Mouse (Mus musculus): ENCODE results near the gene Them7. TPM values are rescaled to one million over a fixed set of nuclear protein-coding genes. Genes with fewer than 3 reads are reported as not detected.

The Them7 gene
- total and polyA plus RNA-seq, 3 experiments, result not detected

GRCm38 (mm10) chr2:105337171-105337875 is 113.2 kb downstream of the Them7 start:
- H3K4me3 ChIP-seq (ENCODE audit: control insufficient read depth in 1 of 2, insufficient read depth in 1 of 2, low read depth in 2 of 2, low read length in 2 of 2), result no peak overlapping the region
- H3K9ac ChIP-seq (ENCODE audit: control insufficient read depth, low read depth, low read length, poor library complexity, severe bottlenecking), result no peak overlapping the region
- H3K27me3 ChIP-seq (ENCODE audit: control insufficient read depth in 1 of 2, insufficient read depth in 2 of 2, low read length in 2 of 2), result peaks cover 0 to 1% of the 10 kb centered on the region in 2 experiments; a peak in 3 of 4 replicates
- H3K9me3 ChIP-seq (replicated peaks; ENCODE audit: insufficient read depth, low read length), result no peaks in the 10 kb centered on the region
- H3K79me2 ChIP-seq (ENCODE audit: control insufficient read depth, insufficient read depth, low read length, poor library complexity), result no peaks in the 10 kb centered on the region
- no peaks in the 10 kb centered on the region for H3K36me3 ChIP-seq (ENCODE audit: control insufficient read depth in 1 of 2, insufficient read depth in 2 of 2, low read length in 2 of 2)
- DNase-seq (ENCODE audit: low read depth, low spot score), result no peak
- no peak overlapping the region for H3K27ac ChIP-seq (ENCODE audit: control insufficient read depth, low read depth, low read length)
- H3K4me1 ChIP-seq (ENCODE audit: control insufficient read depth in 1 of 2, insufficient read depth in 2 of 2, low read length in 2 of 2), result no peaks in the 10 kb centered on the region
- no peak for TF ChIP-seq JUND (IDR thresholded peaks at IDR 0.05; ENCODE audit: low read depth, low read length)
- no peak for TF ChIP-seq NELFE (IDR thresholded peaks at IDR 0.05; ENCODE audit: low read depth, low read length)
- TF ChIP-seq E2F4 (IDR thresholded peaks at IDR 0.05; ENCODE audit: borderline replicate concordance, low read depth, low read length), result no peak
- TF ChIP-seq NRF1 (IDR thresholded peaks at IDR 0.05; ENCODE audit: insufficient read depth, low read depth, low read length, poor library complexity, severe bottlenecking), result no peak
- no peak for TF ChIP-seq POLR2A (IDR thresholded peaks at IDR 0.05; ENCODE audit: control insufficient read depth in 1 of 2, insufficient read depth in 1 of 2, low read depth in 1 of 2, low read length in 2 of 2, poor library complexity in 1 of 2)
- no peak for TF ChIP-seq GATA1 (IDR thresholded peaks at IDR 0.05; ENCODE audit: low read depth, low read length)
- TF ChIP-seq BHLHE40 (IDR thresholded peaks at IDR 0.05; ENCODE audit: borderline replicate concordance, low read depth, low read length), result no peak

GRCm38 (mm10) chr2:105339993-105340392 is 115.9 kb downstream of the Them7 start:
- Histone ChIP-seq H3K4me1 (ENCODE audit: control insufficient read depth in 1 of 2, insufficient read depth in 2 of 2, low read length in 2 of 2) (no peaks in the 10 kb centered on the region), H3K27me3 (ENCODE audit: control insufficient read depth in 1 of 2, insufficient read depth in 2 of 2, low read length in 2 of 2) (peaks cover 5% of the 10 kb centered on the region in 2 experiments; a peak in 3 of 4 replicates), H3K9ac (ENCODE audit: control insufficient read depth, low read depth, low read length, poor library complexity, severe bottlenecking) (no peak overlapping the region), H3K4me3 (ENCODE audit: control insufficient read depth in 1 of 2, insufficient read depth in 1 of 2, low read depth in 2 of 2, low read length in 2 of 2) (no peak overlapping the region), H3K36me3 (ENCODE audit: control insufficient read depth in 1 of 2, insufficient read depth in 2 of 2, low read length in 2 of 2) (no peaks in the 10 kb centered on the region), H3K9me3 (replicated peaks; ENCODE audit: insufficient read depth, low read length) (no peaks in the 10 kb centered on the region), H3K27ac (ENCODE audit: control insufficient read depth, low read depth, low read length) (no peak overlapping the region), H3K79me2 (ENCODE audit: control insufficient read depth, insufficient read depth, low read length, poor library complexity) (no peaks in the 10 kb centered on the region)
- peak; percentile 48 for DNase-seq (ENCODE audit: low read depth, low spot score)
- TF ChIP-seq KAT2A (conservative IDR thresholded peaks at IDR 0.05; ENCODE audit: low read depth, low read length) (no peak), CTCF (IDR thresholded peaks at IDR 0.05 in 2 of 3, conservative IDR thresholded peaks at IDR 0.05 in 1 of 3; ENCODE audit: control insufficient read depth in 1 of 3, insufficient read depth in 1 of 3, low read depth in 2 of 3, low read length in 3 of 3, poor library complexity in 1 of 3, severe bottlenecking in 1 of 3) (peak in 2 of 3 experiments; percentile 54 to 60; a peak in 4 of 6 replicates), SMC3 (IDR thresholded peaks at IDR 0.05; ENCODE audit: low read depth, low read length) (peak; percentile 24), RAD21 (IDR thresholded peaks at IDR 0.05; ENCODE audit: low read depth, low read length) (peak; percentile 28), ZC3H11A (IDR thresholded peaks at IDR 0.05; ENCODE audit: low read depth, low read length) (0 out of 2 replicates have a peak, but pooled peaks have one; percentile 3)

- no peak for DNase-seq (ENCODE audit: low read depth, low spot score)
- Histone ChIP-seq H3K4me1 (ENCODE audit: control insufficient read depth in 1 of 2, insufficient read depth in 2 of 2, low read length in 2 of 2) (no peaks in the 10 kb centered on the region), H3K9me3 (replicated peaks; ENCODE audit: insufficient read depth, low read length) (no peaks in the 10 kb centered on the region), H3K27ac (ENCODE audit: control insufficient read depth, low read depth, low read length) (no peak overlapping the region), H3K36me3 (ENCODE audit: control insufficient read depth in 1 of 2, insufficient read depth in 2 of 2, low read length in 2 of 2) (no peaks in the 10 kb centered on the region), H3K9ac (ENCODE audit: control insufficient read depth, low read depth, low read length, poor library complexity, severe bottlenecking) (no peak overlapping the region), H3K79me2 (ENCODE audit: control insufficient read depth, insufficient read depth, low read length, poor library complexity) (no peaks in the 10 kb centered on the region), H3K4me3 (ENCODE audit: control insufficient read depth in 1 of 2, insufficient read depth in 1 of 2, low read depth in 2 of 2, low read length in 2 of 2) (no peak overlapping the region), H3K27me3 (ENCODE audit: control insufficient read depth in 1 of 2, insufficient read depth in 2 of 2, low read length in 2 of 2) (peaks cover under 1 to 1% of the 10 kb centered on the region in 2 experiments; a peak in 3 of 4 replicates)
- TF ChIP-seq MYB (IDR thresholded peaks at IDR 0.05; ENCODE audit: low read depth, low read length) (no peak), RCOR1 (IDR thresholded peaks at IDR 0.05; ENCODE audit: low read depth, low read length) (no peak), ZKSCAN1 (IDR thresholded peaks at IDR 0.05; ENCODE audit: low read depth, low read length) (no peak), GATA1 (IDR thresholded peaks at IDR 0.05; ENCODE audit: low read depth, low read length) (no peak), MYC (IDR thresholded peaks at IDR 0.05; ENCODE audit: low read depth, low read length) (no peak), POLR2AphosphoS5 (IDR thresholded peaks at IDR 0.05; ENCODE audit: borderline replicate concordance, low read depth, low read length) (no peak), CHD1 (IDR thresholded peaks at IDR 0.05; ENCODE audit: low read depth, low read length) (no peak), KAT2A (conservative IDR thresholded peaks at IDR 0.05; ENCODE audit: low read depth, low read length) (no peak), ZNF384 (IDR thresholded peaks at IDR 0.05; ENCODE audit: low read depth, low read length) (no peak), TAL1 (IDR thresholded peaks at IDR 0.05; ENCODE audit: low read length) (no peak), MAZ (IDR thresholded peaks at IDR 0.05; ENCODE audit: low read depth, low read length) (no peak), USF1 (IDR thresholded peaks at IDR 0.05; ENCODE audit: low read depth, low read length) (no peak), EP300 (IDR thresholded peaks at IDR 0.05; ENCODE audit: low read depth in 1 of 2, low read length in 2 of 2) (no peak), NELFE (IDR thresholded peaks at IDR 0.05; ENCODE audit: low read depth, low read length) (no peak), MXI1 (IDR thresholded peaks at IDR 0.05; ENCODE audit: low read depth, low read length) (no peak), TCF12 (IDR thresholded peaks at IDR 0.05; ENCODE audit: low read depth, low read length) (no peak)
Measured at GRCm38 (mm10) chr2:105348886-105349285, 124.8 kb downstream of the Them7 start.
